Mouse (Mus musculus) natural killer cell, adult 2 months (primary cell): ENCODE data around the gene Tas2r122.
"Not testable (repeated sequence)": the region's sequence is repeated elsewhere in the genome, so short reads cannot be mapped to it uniquely, and the experiment has no call there.

ENCODE experiments used
- DNase-seq, 2 experiments: peaks; one replicate each; pipeline ENCODE4 v3.0.0; 2022; ENCODE audit warnings: low spot score in 2 of 2

Gene Tas2r122

GRCm38 (mm10) chr6:132711828-132712227 is at the start of gene Tas2r122:
TSS of gene Tas2r122 (minus strand) at chr6:132711928.
- DNase-seq: no peak

GRCm38 (mm10) chr6:132754430-132754829 is 42.7 kb upstream of the Tas2r122 start, which contains the start of gene Tas2r124:
TSS of gene Tas2r124 (plus strand) at chr6:132754730.
- DNase-seq: no peak

- no peak for DNase-seq
These were observed 38.5 kb upstream of the Tas2r122 start for GRCm38 (mm10) chr6:132750206-132750605.

GRCm38 (mm10) chr6:132737935-132738334 is 26.2 kb upstream of the Tas2r122 start, which contains the start of gene Tas2r115:
TSS of gene Tas2r115 (minus strand) at chr6:132738035.
- no peak for DNase-seq

- DNase-seq: no peak
These were observed 10.8 kb downstream of the Tas2r122 start, which contains the start of gene Tas2r121 for GRCm38 (mm10) chr6:132700907-132701306. TSS of gene Tas2r121 (minus strand) at chr6:132701007.

- not testable (repeated sequence) for DNase-seq
These were observed 20.1 kb downstream of the Tas2r122 start for GRCm38 (mm10) chr6:132691596-132691995.
